Mouse (Mus musculus): ENCODE results near the gene Sept10. TPM values are rescaled to one million over a fixed set of nuclear protein-coding genes. Genes with fewer than 3 reads are reported as not detected.

Sept10 gene
- polyA plus RNA-seq, 1 experiment, result 2.0 TPM

DNA sequence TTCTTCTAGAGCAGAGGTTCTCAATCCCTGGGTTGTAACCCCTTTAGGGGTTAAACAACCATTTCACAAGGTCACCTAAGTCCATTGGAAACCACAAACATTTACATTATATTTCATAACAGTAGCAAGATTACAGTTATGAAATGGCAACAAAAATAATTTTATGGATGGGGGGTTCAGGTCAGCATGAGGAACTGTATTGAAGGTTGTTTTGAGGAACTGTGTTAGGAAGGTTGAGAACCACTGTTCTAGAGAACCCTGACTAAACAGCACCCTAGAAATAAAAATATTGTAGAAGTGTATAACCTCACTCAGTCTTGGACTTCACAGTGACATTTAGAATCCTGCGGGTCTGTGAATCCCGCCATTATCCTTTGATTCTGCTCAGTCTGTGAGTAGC lies 13.6 kb upstream of the Sept10 start:
- DNase-seq (ENCODE audit: low read depth in 1 of 2, low spot score in 2 of 2), result no peak
- no peaks in the 10 kb centered on the region for H3K36me3 ChIP-seq (ENCODE audit: control insufficient read depth, insufficient read depth, low read length)
- H3K27ac ChIP-seq (ENCODE audit: insufficient read depth, low read length), result no peak overlapping the region
- peaks cover 6% of the 10 kb centered on the region; the same call in 1 of the 2 replicates for H3K4me1 ChIP-seq (ENCODE audit: control insufficient read depth, insufficient read depth, insufficient read length)
- H3K4me3 ChIP-seq (ENCODE audit: extremely low read depth, insufficient read depth, insufficient read length), result no peak overlapping the region
- TF ChIP-seq POLR2A (IDR thresholded peaks at IDR 0.05; ENCODE audit: low read depth, low read length) (no peak), CTCF (IDR thresholded peaks at IDR 0.05; ENCODE audit: extremely low read depth, insufficient read depth, insufficient read length, insufficient replicate concordance) (no peak)
- WGBS, result 94% methylated on average over 2 of the region's 2 CpGs
- H3K27me3 ChIP-seq (ENCODE audit: control insufficient read depth, insufficient read depth, low read length), result no peaks in the 10 kb centered on the region

GRCm38 (mm10) chr10:59229205-59229820 lies 7.7 kb upstream of the Sept10 start:
- no peaks in the 10 kb centered on the region for H3K36me3 ChIP-seq (ENCODE audit: control insufficient read depth, insufficient read depth, low read length)
- H3K4me3 ChIP-seq (ENCODE audit: extremely low read depth, insufficient read depth, insufficient read length), result no peak overlapping the region
- H3K27ac ChIP-seq (ENCODE audit: insufficient read depth, low read length), result no peak overlapping the region
- DNase-seq (ENCODE audit: low read depth in 1 of 2, low spot score in 2 of 2), result no peak
- TF ChIP-seq CTCF (IDR thresholded peaks at IDR 0.05; ENCODE audit: extremely low read depth, insufficient read depth, insufficient read length, insufficient replicate concordance) (no peak), POLR2A (IDR thresholded peaks at IDR 0.05; ENCODE audit: low read depth, low read length) (no peak)
- 73% methylated on average over 4 of the region's 4 CpGs for WGBS
- no peaks in the 10 kb centered on the region for H3K27me3 ChIP-seq (ENCODE audit: control insufficient read depth, insufficient read depth, low read length)
- no peaks in the 10 kb centered on the region for H3K4me1 ChIP-seq (ENCODE audit: control insufficient read depth, insufficient read depth, insufficient read length)

- 75% methylated on average over 2 of the region's 2 CpGs for WGBS
- peaks cover 7% of the 10 kb centered on the region for H3K27me3 ChIP-seq (ENCODE audit: control insufficient read depth, insufficient read depth, low read length)
- no peaks in the 10 kb centered on the region; the same call in 1 of the 2 replicates for H3K4me1 ChIP-seq (ENCODE audit: control insufficient read depth, insufficient read depth, insufficient read length)
- H3K36me3 ChIP-seq (ENCODE audit: control insufficient read depth, insufficient read depth, low read length), result no peaks in the 10 kb centered on the region
- DNase-seq (ENCODE audit: low read depth in 1 of 2, low spot score in 2 of 2), result no peak
- TF ChIP-seq POLR2A (IDR thresholded peaks at IDR 0.05; ENCODE audit: low read depth, low read length), result no peak
- TF ChIP-seq CTCF (IDR thresholded peaks at IDR 0.05; ENCODE audit: extremely low read depth, insufficient read depth, insufficient read length, insufficient replicate concordance), result no peak
- no peak overlapping the region for H3K4me3 ChIP-seq (ENCODE audit: extremely low read depth, insufficient read depth, insufficient read length)
- H3K27ac ChIP-seq (ENCODE audit: insufficient read depth, low read length), result no peak overlapping the region
Observed at GRCm38 (mm10) chr10:59225137-59225536, 3.5 kb upstream of the Sept10 start.

GRCm38 (mm10) chr10:59223890-59224289 lies 2.2 kb upstream of the Sept10 start:
- H3K4me1 ChIP-seq (ENCODE audit: control insufficient read depth, insufficient read depth, insufficient read length), result no peaks in the 10 kb centered on the region; the same call in 1 of the 2 replicates
- DNase-seq (ENCODE audit: low read depth in 1 of 2, low spot score in 2 of 2), result no peak
- peaks cover 7% of the 10 kb centered on the region for H3K27me3 ChIP-seq (ENCODE audit: control insufficient read depth, insufficient read depth, low read length)
- WGBS, result 73% methylated on average over 4 of the region's 4 CpGs
- no peak overlapping the region for H3K27ac ChIP-seq (ENCODE audit: insufficient read depth, low read length)
- TF ChIP-seq POLR2A (IDR thresholded peaks at IDR 0.05; ENCODE audit: low read depth, low read length) (no peak), CTCF (IDR thresholded peaks at IDR 0.05; ENCODE audit: extremely low read depth, insufficient read depth, insufficient read length, insufficient replicate concordance) (no peak)
- peak overlapping the region; percentile 18; the same call in 1 of the 2 replicates for H3K4me3 ChIP-seq (ENCODE audit: extremely low read depth, insufficient read depth, insufficient read length)
- H3K36me3 ChIP-seq (ENCODE audit: control insufficient read depth, insufficient read depth, low read length), result no peaks in the 10 kb centered on the region

DNA sequence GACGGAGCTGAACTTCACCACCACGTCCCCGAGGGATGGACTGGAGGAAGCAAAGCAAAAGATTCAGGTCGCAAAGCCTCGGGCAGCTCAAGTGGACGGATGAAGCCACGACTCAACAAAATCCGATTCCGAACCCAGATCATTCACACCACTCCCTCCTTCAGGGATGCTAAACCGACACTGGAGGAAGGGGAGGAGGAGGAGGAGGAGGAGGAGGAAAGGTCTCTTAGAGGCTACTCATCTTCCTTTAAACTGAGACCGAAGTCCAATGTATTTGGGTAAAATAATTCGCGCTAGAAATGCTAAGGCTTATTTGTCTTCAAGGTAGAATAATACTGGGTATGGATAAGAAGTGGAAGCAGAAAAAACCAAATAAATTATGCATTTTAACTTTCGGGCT lies 1.7 kb upstream of the Sept10 start:
- peak overlapping the region; percentile 93 for H3K4me3 ChIP-seq (ENCODE audit: extremely low read depth, insufficient read depth, insufficient read length)
- WGBS, result 55% methylated on average over 14 of the region's 14 CpGs
- H3K27me3 ChIP-seq (ENCODE audit: control insufficient read depth, insufficient read depth, low read length), result peaks cover 7% of the 10 kb centered on the region
- no peaks in the 10 kb centered on the region; the same call in 1 of the 2 replicates for H3K4me1 ChIP-seq (ENCODE audit: control insufficient read depth, insufficient read depth, insufficient read length)
- DNase-seq (ENCODE audit: low read depth in 1 of 2, low spot score in 2 of 2), result no peak
- no peaks in the 10 kb centered on the region for H3K36me3 ChIP-seq (ENCODE audit: control insufficient read depth, insufficient read depth, low read length)
- TF ChIP-seq CTCF (IDR thresholded peaks at IDR 0.05; ENCODE audit: extremely low read depth, insufficient read depth, insufficient read length, insufficient replicate concordance) (no peak), POLR2A (IDR thresholded peaks at IDR 0.05; ENCODE audit: low read depth, low read length) (no peak)
- H3K27ac ChIP-seq (ENCODE audit: insufficient read depth, low read length), result no peak overlapping the region

- Histone ChIP-seq H3K4me3 (ENCODE audit: extremely low read depth, insufficient read depth, insufficient read length) (peak overlapping the region; percentile 93), H3K27ac (ENCODE audit: insufficient read depth, low read length) (peak overlapping the region; percentile 38), H3K27me3 (ENCODE audit: control insufficient read depth, insufficient read depth, low read length) (peaks cover 7% of the 10 kb centered on the region), H3K36me3 (ENCODE audit: control insufficient read depth, insufficient read depth, low read length) (no peaks in the 10 kb centered on the region), H3K4me1 (ENCODE audit: control insufficient read depth, insufficient read depth, insufficient read length) (no peaks in the 10 kb centered on the region; the same call in 1 of the 2 replicates)
- TF ChIP-seq CTCF (IDR thresholded peaks at IDR 0.05; ENCODE audit: extremely low read depth, insufficient read depth, insufficient read length, insufficient replicate concordance) (no peak), POLR2A (IDR thresholded peaks at IDR 0.05; ENCODE audit: low read depth, low read length) (no peak)
- no peak for DNase-seq (ENCODE audit: low read depth in 1 of 2, low spot score in 2 of 2)
- WGBS, result 7% methylated on average over 48 of the region's 49 CpGs
Observed at GRCm38 (mm10) chr10:59222271-59223101, 839 bp upstream of the Sept10 start.
